Mouse (Mus musculus) cortical plate, adult 2 months (tissue): ENCODE results near the gene Tspan9.

ENCODE experiments used
- CTCF ChIP-seq: fragments of 200-500 bp; IDR thresholded peaks from 2 replicates; pipeline ENCODE4 v1.5.1; 2011; ENCODE audit warnings: mild to moderate bottlenecking, control low read depth, low read length; ENCODE audit not compliant: insufficient read depth; ENCODE audit errors: extremely low read depth
- POLR2A ChIP-seq: fragments of 200-500 bp; IDR thresholded peaks from 2 replicates; pipeline ENCODE4 v1.6.1; 2011; ENCODE audit warnings: mild to moderate bottlenecking, low read length, control low read depth; ENCODE audit not compliant: insufficient read depth; ENCODE audit errors: extremely low read depth

DNA sequence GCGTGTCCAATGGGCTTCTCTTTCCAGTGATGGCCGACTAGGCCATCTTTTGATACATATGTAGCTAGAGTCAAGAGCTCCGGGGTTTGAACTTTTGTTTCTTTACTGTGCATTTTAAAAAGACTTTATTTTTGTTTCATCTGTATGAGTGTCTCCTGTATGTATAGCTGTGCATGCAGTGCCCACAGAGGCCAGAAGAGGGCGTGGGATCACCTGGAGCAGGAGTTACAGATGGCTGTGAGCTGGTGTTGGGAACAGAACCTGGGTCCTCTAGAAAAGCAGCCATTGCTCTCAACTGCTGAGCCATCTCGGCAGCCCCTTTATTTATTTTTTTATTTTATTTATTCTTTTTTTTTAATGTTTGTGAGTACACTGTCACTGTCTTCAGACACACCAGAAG is 146.5 kb downstream of the Tspan9 start:
- TF ChIP-seq CTCF = 0 out of 2 replicates have a peak, but pooled peaks have one; percentile 11
- no peak for TF ChIP-seq POLR2A
